Mouse (Mus musculus) thymus, adult 2 months (tissue): ENCODE results near the gene Pard6b. TPM values are rescaled to one million over a fixed set of nuclear protein-coding genes. Genes with fewer than 3 reads are reported as not detected.

Source experiments
- DNase-seq: peaks from one replicate; pipeline ENCODE4 v3.0.0; 2021
- H3K27ac ChIP-seq: fragments of 200-500 bp; 2 replicates; pipeline ENCODE4 v1.5.1; 2012; ENCODE audit warnings: low read length, control low read depth; ENCODE audit not compliant: control insufficient read depth, insufficient read depth
- H3K27me3 ChIP-seq: fragments of 200-500 bp; 2 replicates; pipeline ENCODE4 v1.6.1; 2012; ENCODE audit warnings: mild to moderate bottlenecking, low read length, moderate library complexity, mixed read lengths; ENCODE audit not compliant: control insufficient read depth, insufficient read depth
- H3K36me3 ChIP-seq: fragments of 200-500 bp; 2 replicates; pipeline ENCODE4 v1.6.1; 2012; ENCODE audit warnings: mild to moderate bottlenecking, low read length, moderate library complexity; ENCODE audit not compliant: control insufficient read depth, insufficient read depth
- H3K4me1 ChIP-seq: fragments of 200-500 bp; replicated peaks from 2 replicates; pipeline ENCODE4 v1.6.1; 2012; ENCODE audit warnings: low read length; ENCODE audit not compliant: control insufficient read depth, insufficient read depth
- H3K4me3 ChIP-seq: fragments of 200-500 bp; 2 replicates; pipeline ENCODE4 v1.5.1; 2012; ENCODE audit warnings: mild to moderate bottlenecking, low read length, control low read depth, moderate library complexity; ENCODE audit not compliant: control insufficient read depth, insufficient read depth
- CTCF ChIP-seq: fragments of 200-500 bp; IDR thresholded peaks from 2 replicates; pipeline ENCODE4 v1.5.1; 2012; ENCODE audit warnings: mild to moderate bottlenecking, control low read depth, low read length, moderate library complexity, borderline replicate concordance; ENCODE audit not compliant: control insufficient read depth, poor library complexity, insufficient read depth; ENCODE audit errors: extremely low read depth
- POLR2A ChIP-seq: fragments of 200-500 bp; IDR thresholded peaks from 2 replicates; pipeline ENCODE4 v1.6.1; 2012; ENCODE audit warnings: mild to moderate bottlenecking, low read length, control low read depth, moderate library complexity; ENCODE audit not compliant: control insufficient read depth, poor library complexity, insufficient read depth; ENCODE audit errors: extremely low read depth
- WGBS: fragments of 180-500 bp; shearing (Covaris S2); methylation state at CpG from one replicate; pipeline ENCODE4 v1.1.7; 2018; 5-methylcytosine and 5-hydroxymethylcytosine counted together
- polyA plus RNA-seq: library from polyadenylated mRNA; depleted of rRNA; stranded (reverse); fragments of >200 nt; gene quantifications from 2 replicates; pipeline ENCODE4 v1.2.3, GENCODE M21; 2012; rRNA removed

Pard6b gene
- polyA plus RNA-seq, 1 experiment = 4.2 TPM

DNA sequence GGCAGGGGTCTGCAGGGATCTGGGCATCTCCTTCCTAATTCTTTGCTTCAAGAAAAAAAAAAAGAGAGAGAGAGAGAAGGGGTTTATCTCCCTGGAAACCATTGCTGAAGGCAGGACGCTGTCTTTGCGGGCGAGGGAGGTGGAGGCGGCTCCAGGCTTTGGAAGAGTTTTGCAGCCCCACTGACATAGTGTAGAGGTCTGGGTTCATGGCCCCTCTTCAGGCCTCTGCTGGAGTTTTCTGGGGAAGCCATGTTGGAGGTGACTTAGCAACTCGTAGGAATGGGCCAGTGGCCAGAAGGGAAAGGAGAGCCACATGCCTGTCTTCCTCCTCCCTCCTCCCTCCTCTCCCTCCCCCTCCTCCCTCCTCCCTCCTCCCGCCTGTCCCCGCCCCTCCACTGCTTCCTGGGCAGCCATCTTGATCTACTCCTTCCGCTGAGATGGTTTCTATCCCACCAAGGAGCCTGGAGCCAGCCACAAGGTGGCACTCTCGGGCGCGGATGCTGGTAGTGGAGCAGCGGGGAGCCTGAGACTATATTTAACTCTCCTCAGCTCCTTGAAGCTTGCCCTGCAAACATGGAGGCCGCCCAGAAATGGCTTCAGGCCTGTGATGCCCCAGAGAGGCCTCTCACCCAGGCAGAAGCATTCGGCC, 47.5 kb downstream of the Pard6b start:
- Histone ChIP-seq H3K27me3 (no peaks in the 10 kb centered on the region), H3K36me3 (no peaks in the 10 kb centered on the region), H3K4me1 (peaks cover 3% of the 10 kb centered on the region), H3K27ac (no peak overlapping the region), H3K4me3 (no peak overlapping the region)
- 43% methylated on average over 13 of the region's 14 CpGs for WGBS
- peak; percentile 75 for DNase-seq
- TF ChIP-seq CTCF = peak; percentile 60; the same call in 1 of the 2 replicates
- TF ChIP-seq POLR2A = no peak

DNA sequence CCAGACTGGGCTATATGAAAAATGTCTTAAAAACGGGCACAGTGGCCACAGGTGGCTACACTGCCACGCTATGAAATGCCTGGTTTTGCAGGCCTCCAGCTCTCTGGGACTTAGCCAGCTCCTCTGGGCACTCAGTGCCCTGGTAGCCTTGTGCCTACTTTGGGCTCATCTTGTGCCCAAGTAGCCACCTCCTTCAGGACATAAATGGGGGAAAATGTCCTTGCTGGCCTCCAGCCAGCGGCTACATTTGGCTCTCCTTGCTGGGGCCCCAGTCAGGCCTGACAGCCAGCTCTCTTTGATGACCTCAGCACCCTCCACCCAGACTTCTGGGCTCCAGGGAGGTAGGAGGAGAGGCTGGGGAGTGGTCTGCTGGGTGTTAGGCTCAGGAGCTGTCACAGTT, 49.2 kb downstream of the Pard6b start:
- no peak for DNase-seq
- TF ChIP-seq POLR2A (no peak), CTCF (no peak)
- Histone ChIP-seq H3K36me3 (no peaks in the 10 kb centered on the region), H3K4me3 (no peak overlapping the region), H3K4me1 (peaks cover 3% of the 10 kb centered on the region), H3K27me3 (no peaks in the 10 kb centered on the region), H3K27ac (no peak overlapping the region)
- WGBS = 96% methylated on average over 3 of the region's 3 CpGs

GRCm38 (mm10) chr2:168137161-168137560, 56.4 kb downstream of the Pard6b start:
- H3K27me3 ChIP-seq = no peaks in the 10 kb centered on the region
- no peak overlapping the region for H3K4me3 ChIP-seq
- 89% methylated on average over 15 of the region's 15 CpGs for WGBS
- no peaks in the 10 kb centered on the region for H3K36me3 ChIP-seq
- no peak for DNase-seq
- H3K4me1 ChIP-seq = no peaks in the 10 kb centered on the region
- TF ChIP-seq POLR2A = no peak
- no peak for TF ChIP-seq CTCF
- H3K27ac ChIP-seq = no peak overlapping the region

- no peak for TF ChIP-seq POLR2A
- no peak for TF ChIP-seq CTCF
- Histone ChIP-seq H3K27me3 (no peaks in the 10 kb centered on the region), H3K36me3 (no peaks in the 10 kb centered on the region), H3K4me3 (no peak overlapping the region), H3K27ac (no peak overlapping the region), H3K4me1 (no peaks in the 10 kb centered on the region)
- WGBS = 79% methylated on average over 5 of the region's 5 CpGs
- no peak for DNase-seq
Measured at GRCm38 (mm10) chr2:168143794-168144193, 63.0 kb downstream of the Pard6b start.

- Histone ChIP-seq H3K4me1 (no peaks in the 10 kb centered on the region), H3K36me3 (no peaks in the 10 kb centered on the region), H3K4me3 (no peak overlapping the region), H3K27me3 (no peaks in the 10 kb centered on the region; the same call in 1 of the 2 replicates), H3K27ac (no peak overlapping the region)
- no peak for DNase-seq
- 98% methylated on average over 2 of the region's 2 CpGs for WGBS
- TF ChIP-seq CTCF = no peak
- no peak for TF ChIP-seq POLR2A
Measured at GRCm38 (mm10) chr2:168145437-168145836, 64.6 kb downstream of the Pard6b start.

- Histone ChIP-seq H3K4me1 (no peaks in the 10 kb centered on the region), H3K27me3 (no peaks in the 10 kb centered on the region; the same call in 1 of the 2 replicates), H3K4me3 (no peak overlapping the region), H3K36me3 (no peaks in the 10 kb centered on the region), H3K27ac (no peak overlapping the region)
- TF ChIP-seq POLR2A (no peak), CTCF (no peak)
- no peak for DNase-seq
- 87% methylated on average over 22 of the region's 22 CpGs for WGBS
Measured at GRCm38 (mm10) chr2:168147722-168148432, 67.1 kb downstream of the Pard6b start.

GRCm38 (mm10) chr2:168149241-168149640, 68.4 kb downstream of the Pard6b start:
- no peak overlapping the region for H3K4me3 ChIP-seq
- H3K27ac ChIP-seq = no peak overlapping the region
- 49% methylated on average over 8 of the region's 8 CpGs for WGBS
- no peak for TF ChIP-seq CTCF
- TF ChIP-seq POLR2A = no peak
- no peaks in the 10 kb centered on the region for H3K4me1 ChIP-seq
- no peaks in the 10 kb centered on the region for H3K36me3 ChIP-seq
- H3K27me3 ChIP-seq = no peaks in the 10 kb centered on the region; the same call in 1 of the 2 replicates
- no peak for DNase-seq

Other genes with a start within 250 kb of the Pard6b start
- 97.1 and 97.8 TPM in 2 replicates for gene Ptpn1, start 148.9 kb upstream of the Pard6b start, polyA plus RNA-seq
- gene Ripor3, start 70.4 kb upstream of the Pard6b start, polyA plus RNA-seq = 1.4 and 1.5 TPM in 2 replicates
- gene Adnp, start 126.1 kb downstream of the Pard6b start, polyA plus RNA-seq = 36.0 and 44.6 TPM in 2 replicates
- 0.50 and 3.8 TPM in 2 replicates for gene Gm20716, start 149.4 kb downstream of the Pard6b start, polyA plus RNA-seq
- gene Dpm1, start 149.6 kb downstream of the Pard6b start, polyA plus RNA-seq = 29.5 and 33.6 TPM in 2 replicates
- gene Mocs3, start 149.6 kb downstream of the Pard6b start, polyA plus RNA-seq = 27.4 and 44.0 TPM in 2 replicates
- gene Kcng1, start 200.7 kb downstream of the Pard6b start, polyA plus RNA-seq = 0.01 and 0.05 TPM in 2 replicates